Mouse (Mus musculus) forebrain, embryonic 10.5 days (tissue): ENCODE measurements around the gene Fbxl17. TPM values are rescaled to one million over a fixed set of nuclear protein-coding genes. Genes with fewer than 3 reads are reported as not detected.

Experiments used
- DNase-seq: peaks from one replicate; pipeline ENCODE4 v3.0.0-alpha.2; 2017; ENCODE audit warnings: low spot score; ENCODE audit errors: extremely low spot score
- H3K27ac ChIP-seq: fragments of 300-500 bp; sonication (generic); 2 replicates; pipeline ENCODE4 v1.5.1; 2016; ENCODE audit warnings: mild to moderate bottlenecking
- H3K27me3 ChIP-seq: fragments of 300-500 bp; sonication (generic); 2 replicates; pipeline ENCODE4 v1.6.1; 2016; ENCODE audit warnings: mild to moderate bottlenecking; ENCODE audit not compliant: poor library complexity, severe bottlenecking
- H3K36me3 ChIP-seq: fragments of 300-500 bp; sonication (generic); replicated peaks from 2 replicates; pipeline ENCODE4 v1.6.1; 2016; ENCODE audit warnings: mild to moderate bottlenecking, moderate library complexity
- H3K4me1 ChIP-seq: fragments of 300-500 bp; sonication (generic); 2 replicates; pipeline ENCODE4 v1.6.1; 2016
- H3K4me3 ChIP-seq: fragments of 300-500 bp; sonication (generic); 2 replicates; pipeline ENCODE4 v1.5.1; 2016; ENCODE audit warnings: mild to moderate bottlenecking, moderate library complexity
- H3K9me3 ChIP-seq: fragments of 300-500 bp; sonication (generic); 2 replicates; pipeline ENCODE4 v1.6.1; 2016; ENCODE audit warnings: mild to moderate bottlenecking, moderate library complexity
- WGBS: fragments of 180-500 bp; shearing (Covaris S2); methylation state at CpG from one replicate; pipeline ENCODE4 v1.1.7; 2016; 5-methylcytosine and 5-hydroxymethylcytosine counted together
- polyA plus RNA-seq: library from polyadenylated mRNA; unstranded; fragments of >200 nt; fragmentation: Nextera tagmentation; extraction: Ambion mirVana; gene quantifications from 2 replicates; pipeline ENCODE4 v1.2.1, GENCODE M21; 2016

Gene Fbxl17
- polyA plus RNA-seq, 1 experiment from 2014 or later: 2.7 TPM

GRCm38 (mm10) chr17:63410101-63410500 is 89.7 kb downstream of the Fbxl17 start:
- Histone ChIP-seq H3K36me3 (peaks cover 9% of the 10 kb centered on the region), H3K27ac (no peak overlapping the region), H3K4me1 (no peaks in the 10 kb centered on the region), H3K4me3 (no peak overlapping the region), H3K27me3 (no peaks in the 10 kb centered on the region), H3K9me3 (peaks cover 8% of the 10 kb centered on the region; the same call in 1 of the 2 replicates)
- DNase-seq: no peak
- 98% methylated on average over 2 of the region's 2 CpGs for WGBS

- Histone ChIP-seq H3K36me3 (no peaks in the 10 kb centered on the region), H3K4me1 (peaks cover 24% of the 10 kb centered on the region), H3K27ac (no peak overlapping the region), H3K9me3 (no peaks in the 10 kb centered on the region), H3K4me3 (no peak overlapping the region), H3K27me3 (no peaks in the 10 kb centered on the region)
- no peak for DNase-seq
- WGBS: 76% methylated on average over 4 of the region's 4 CpGs
These were observed 93.9 kb downstream of the Fbxl17 start for GRCm38 (mm10) chr17:63405955-63406354.

- WGBS: 91% methylated on average over 4 of the region's 4 CpGs
- no peaks in the 10 kb centered on the region for H3K27me3 ChIP-seq
- H3K4me1 ChIP-seq: peaks cover 24% of the 10 kb centered on the region
- no peak for DNase-seq
- no peak overlapping the region for H3K27ac ChIP-seq
- H3K9me3 ChIP-seq: no peaks in the 10 kb centered on the region
- H3K36me3 ChIP-seq: no peaks in the 10 kb centered on the region
- no peak overlapping the region for H3K4me3 ChIP-seq
These were observed 94.3 kb downstream of the Fbxl17 start for GRCm38 (mm10) chr17:63405471-63405870.

DNA sequence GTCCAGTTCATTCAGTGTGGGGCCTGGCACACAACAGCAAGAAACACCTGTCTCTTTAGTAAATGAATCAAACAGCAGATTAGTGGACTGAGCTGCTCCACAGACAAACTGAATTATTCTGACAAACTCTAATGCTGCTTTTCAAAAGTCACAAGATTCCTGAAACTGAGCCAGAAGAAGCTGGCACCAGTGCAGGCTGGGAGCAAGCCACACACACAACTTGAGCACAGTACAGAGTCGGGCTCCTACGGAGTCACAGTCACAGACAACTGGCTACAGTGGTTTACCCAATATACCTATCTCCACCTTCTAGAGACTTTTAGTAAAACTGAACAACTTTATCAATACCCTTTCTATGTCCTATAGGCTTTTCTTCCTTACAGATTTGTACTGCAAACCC is 94.8 kb downstream of the Fbxl17 start:
- H3K27me3 ChIP-seq: no peaks in the 10 kb centered on the region
- no peak overlapping the region for H3K4me3 ChIP-seq
- WGBS: 88% methylated on average over 2 of the region's 2 CpGs
- DNase-seq: no peak
- peaks cover 24% of the 10 kb centered on the region for H3K4me1 ChIP-seq
- H3K27ac ChIP-seq: no peak overlapping the region
- H3K9me3 ChIP-seq: no peaks in the 10 kb centered on the region
- H3K36me3 ChIP-seq: no peaks in the 10 kb centered on the region

DNA sequence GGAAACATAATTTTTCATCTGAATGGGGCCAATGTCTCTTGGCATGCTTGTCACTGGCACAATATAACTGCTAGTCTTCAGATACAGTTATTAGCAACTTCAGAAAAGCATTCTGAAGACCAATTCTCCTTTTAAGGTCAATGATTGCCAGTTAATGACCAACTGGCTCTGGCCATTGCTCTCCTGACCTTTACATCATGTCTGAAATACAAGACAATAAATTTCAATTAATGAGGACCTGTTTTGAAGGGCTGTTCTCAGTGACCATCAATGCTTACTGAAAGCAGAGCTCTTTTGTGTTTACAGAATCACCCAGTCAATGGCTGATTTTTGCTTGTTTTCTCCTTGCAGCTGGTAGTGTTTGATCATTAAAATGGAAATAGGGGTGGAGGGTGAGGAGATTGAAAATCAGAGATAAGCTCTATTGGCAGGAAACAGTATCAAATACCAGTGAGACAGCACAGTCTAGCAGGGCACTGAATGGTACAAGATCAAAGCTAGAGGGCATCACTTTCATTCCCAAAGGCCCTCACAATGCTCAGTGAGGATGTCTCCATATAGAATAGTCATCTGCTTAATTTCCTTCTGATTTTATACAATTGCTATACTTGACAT is 95.9 kb downstream of the Fbxl17 start:
- no peak overlapping the region for H3K4me3 ChIP-seq
- no peaks in the 10 kb centered on the region for H3K27me3 ChIP-seq
- no peaks in the 10 kb centered on the region for H3K36me3 ChIP-seq
- no peaks in the 10 kb centered on the region for H3K9me3 ChIP-seq
- no peak overlapping the region for H3K27ac ChIP-seq
- peaks cover 24% of the 10 kb centered on the region for H3K4me1 ChIP-seq
- DNase-seq: no peak

GRCm38 (mm10) chr17:63402741-63403681 is 96.8 kb downstream of the Fbxl17 start:
- DNase-seq: no peak
- 82% methylated on average over 13 of the region's 13 CpGs for WGBS
- no peak overlapping the region for H3K4me3 ChIP-seq
- H3K27me3 ChIP-seq: no peaks in the 10 kb centered on the region
- peaks cover 24% of the 10 kb centered on the region for H3K4me1 ChIP-seq
- no peaks in the 10 kb centered on the region for H3K9me3 ChIP-seq
- H3K36me3 ChIP-seq: no peaks in the 10 kb centered on the region
- H3K27ac ChIP-seq: no peak overlapping the region

- 74% methylated on average over 3 of the region's 3 CpGs for WGBS
These were observed 97.6 kb downstream of the Fbxl17 start for GRCm38 (mm10) chr17:63402170-63402569.

GRCm38 (mm10) chr17:63400640-63401039 is 99.2 kb downstream of the Fbxl17 start:
- Histone ChIP-seq H3K4me1 (peaks cover 24% of the 10 kb centered on the region), H3K9me3 (no peaks in the 10 kb centered on the region), H3K36me3 (no peaks in the 10 kb centered on the region), H3K4me3 (no peak overlapping the region), H3K27ac (no peak overlapping the region), H3K27me3 (no peaks in the 10 kb centered on the region)
- DNase-seq: no peak
- 85% methylated on average over 5 of the region's 5 CpGs for WGBS

More at GRCm38 (mm10) chr17:63402170-63402569, 97.6 kb downstream of the Fbxl17 start:
- Histone ChIP-seq H3K36me3 (no peaks in the 10 kb centered on the region), H3K27ac (no peak overlapping the region), H3K27me3 (no peaks in the 10 kb centered on the region), H3K4me3 (no peak overlapping the region), H3K4me1 (peaks cover 24% of the 10 kb centered on the region), H3K9me3 (no peaks in the 10 kb centered on the region)
- DNase-seq: no peak

- H3K4me1 ChIP-seq: peaks cover 24% of the 10 kb centered on the region
- H3K27me3 ChIP-seq: no peaks in the 10 kb centered on the region
- H3K27ac ChIP-seq: no peak overlapping the region
- H3K36me3 ChIP-seq: no peaks in the 10 kb centered on the region
- DNase-seq: no peak
- WGBS: 96% methylated on average over 8 of the region's 8 CpGs
- H3K4me3 ChIP-seq: no peak overlapping the region
- H3K9me3 ChIP-seq: no peaks in the 10 kb centered on the region
These were observed 100.0 kb downstream of the Fbxl17 start for GRCm38 (mm10) chr17:63399816-63400215.

GRCm38 (mm10) chr17:63391506-63391905 is 108.3 kb downstream of the Fbxl17 start:
- no peaks in the 10 kb centered on the region for H3K4me1 ChIP-seq
- H3K36me3 ChIP-seq: no peaks in the 10 kb centered on the region
- H3K4me3 ChIP-seq: no peak overlapping the region
- no peak for DNase-seq
- H3K9me3 ChIP-seq: no peaks in the 10 kb centered on the region
- 94% methylated on average over 4 of the region's 4 CpGs for WGBS
- no peak overlapping the region for H3K27ac ChIP-seq
- no peaks in the 10 kb centered on the region for H3K27me3 ChIP-seq

GRCm38 (mm10) chr17:63390951-63391350 is 108.9 kb downstream of the Fbxl17 start:
- Histone ChIP-seq H3K27me3 (no peaks in the 10 kb centered on the region), H3K27ac (no peak overlapping the region), H3K4me3 (no peak overlapping the region), H3K36me3 (no peaks in the 10 kb centered on the region), H3K9me3 (no peaks in the 10 kb centered on the region), H3K4me1 (no peaks in the 10 kb centered on the region)
- DNase-seq: no peak
- WGBS: 79% methylated on average over 4 of the region's 4 CpGs

DNA sequence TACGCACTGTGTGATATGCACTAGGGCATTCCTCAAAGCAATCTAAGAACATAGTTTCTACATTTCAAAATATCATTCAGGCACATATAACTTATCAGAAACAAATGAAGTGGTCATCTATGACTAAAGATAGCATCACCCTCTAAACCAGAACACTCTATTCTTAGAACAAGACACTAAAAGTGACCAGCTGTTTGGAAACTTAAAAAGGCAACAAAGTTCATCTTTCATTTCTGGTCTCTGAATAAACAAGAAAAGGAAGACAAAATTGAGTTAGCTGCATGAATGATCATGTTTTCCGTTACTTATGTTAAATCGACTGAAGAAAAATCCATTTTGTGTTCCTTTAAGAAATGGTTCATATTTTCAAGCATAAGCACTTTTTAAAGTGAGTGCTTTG is 128.8 kb downstream of the Fbxl17 start:
- no peak for DNase-seq
- H3K27ac ChIP-seq: no peak overlapping the region
- 84% methylated on average over 3 of the region's 3 CpGs for WGBS
- peaks cover 29% of the 10 kb centered on the region for H3K4me1 ChIP-seq
- H3K27me3 ChIP-seq: no peaks in the 10 kb centered on the region
- peaks cover 5% of the 10 kb centered on the region; the same call in 1 of the 2 replicates for H3K36me3 ChIP-seq
- peaks cover 4% of the 10 kb centered on the region; the same call in 1 of the 2 replicates for H3K9me3 ChIP-seq
- H3K4me3 ChIP-seq: no peak overlapping the region

DNA sequence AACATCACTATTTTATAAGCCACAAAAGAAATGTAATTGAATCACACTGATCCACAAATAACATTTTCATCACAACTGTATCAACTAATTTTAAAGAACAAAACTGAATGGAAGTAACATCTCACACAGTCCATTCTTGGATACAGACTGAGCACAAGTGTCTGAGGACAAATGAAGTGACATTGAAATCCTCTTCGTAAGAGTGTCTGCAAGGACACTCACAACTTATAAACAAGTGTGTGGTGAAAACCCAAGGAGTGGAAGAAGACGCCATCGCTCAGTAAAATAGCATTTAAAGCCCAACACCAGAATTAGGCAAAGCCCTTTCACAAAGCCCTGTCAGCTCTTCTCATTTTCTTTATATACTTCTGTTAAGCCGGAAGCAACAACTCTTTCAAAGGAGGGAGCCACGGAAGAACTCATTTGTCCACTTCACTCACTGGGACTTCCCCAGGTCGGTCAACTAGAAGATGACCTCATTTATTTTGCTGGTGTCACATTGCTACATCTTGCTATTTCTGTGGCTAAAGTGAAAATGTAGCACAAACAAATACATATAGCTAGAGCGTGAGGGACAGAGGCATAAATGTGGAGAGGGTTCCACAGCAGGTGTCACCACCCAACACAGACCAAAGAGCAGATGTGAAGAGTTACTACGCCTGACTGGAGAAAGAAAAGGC is 130.0 kb downstream of the Fbxl17 start:
- Histone ChIP-seq H3K9me3 (no peaks in the 10 kb centered on the region), H3K27me3 (no peaks in the 10 kb centered on the region), H3K27ac (no peak overlapping the region), H3K4me1 (peaks cover 31% of the 10 kb centered on the region), H3K4me3 (no peak overlapping the region), H3K36me3 (no peaks in the 10 kb centered on the region)
- DNase-seq: no peak
- 73% methylated on average over 8 of the region's 8 CpGs for WGBS
